Mouse (Mus musculus): ENCODE data around the gene Cwc27. TPM values are rescaled to one million over a fixed set of nuclear protein-coding genes. Genes with fewer than 3 reads are reported as not detected.

Gene Cwc27
- polyA plus RNA-seq, 1 experiment from 2014 or later, result 35.0 TPM

GRCm38 (mm10) chr13:104619503-104620288 lies 197.2 kb downstream of the Cwc27 start:
- no peaks in the 10 kb centered on the region for H3K27me3 ChIP-seq
- no peak overlapping the region for H3K9ac ChIP-seq
- no peak overlapping the region for H3K4me2 ChIP-seq
- H3K36me3 ChIP-seq (ENCODE audit: poor library complexity, severe bottlenecking), result no peaks in the 10 kb centered on the region
- 92% methylated on average over 7 of the region's 7 CpGs for WGBS
- H3K27ac ChIP-seq, result no peak overlapping the region
- H3K4me1 ChIP-seq, result peaks cover 10% of the 10 kb centered on the region
- no peaks in the 10 kb centered on the region for H3K9me3 ChIP-seq (replicated peaks)
- H3K4me3 ChIP-seq, result no peak overlapping the region
- ATAC-seq, result no peak

DNA sequence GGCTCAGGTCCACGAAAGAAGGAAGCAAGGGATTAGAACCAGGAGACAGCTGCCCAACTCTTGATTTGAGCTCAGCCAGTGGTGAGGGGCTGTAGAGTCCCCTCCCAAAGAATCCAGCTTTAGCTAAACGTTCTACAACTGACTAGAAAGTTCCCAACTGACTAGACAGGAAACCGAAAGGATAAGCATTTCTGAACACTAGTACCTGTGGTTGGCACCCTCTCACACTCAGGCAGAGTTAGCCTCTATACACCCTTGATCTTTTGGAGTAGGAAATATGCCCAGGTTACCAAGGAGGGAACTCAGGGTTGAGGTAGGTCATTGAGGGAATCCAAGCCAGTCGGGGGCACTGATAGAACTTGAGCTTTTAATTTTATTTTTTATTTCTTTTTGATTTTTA lies 199.7 kb downstream of the Cwc27 start:
- Histone ChIP-seq H3K4me2 (no peak overlapping the region), H3K4me3 (no peak overlapping the region), H3K27ac (no peak overlapping the region), H3K9ac (no peak overlapping the region), H3K27me3 (no peaks in the 10 kb centered on the region), H3K9me3 (replicated peaks) (no peaks in the 10 kb centered on the region), H3K4me1 (peaks cover 10% of the 10 kb centered on the region), H3K36me3 (ENCODE audit: poor library complexity, severe bottlenecking) (no peaks in the 10 kb centered on the region)
- no peak for ATAC-seq
- WGBS, result 86% methylated on average over 4 of the region's 4 CpGs

- Histone ChIP-seq H3K4me2 (no peak overlapping the region), H3K4me3 (no peak overlapping the region), H3K27me3 (no peaks in the 10 kb centered on the region), H3K9ac (no peak overlapping the region), H3K4me1 (peaks cover 10% of the 10 kb centered on the region), H3K9me3 (replicated peaks) (no peaks in the 10 kb centered on the region), H3K36me3 (ENCODE audit: poor library complexity, severe bottlenecking) (no peaks in the 10 kb centered on the region), H3K27ac (no peak overlapping the region)
- 62% methylated on average over 18 of the region's 18 CpGs for WGBS
- peak; percentile 79 for ATAC-seq
These were observed 200.7 kb downstream of the Cwc27 start for GRCm38 (mm10) chr13:104615999-104616810.

DNA sequence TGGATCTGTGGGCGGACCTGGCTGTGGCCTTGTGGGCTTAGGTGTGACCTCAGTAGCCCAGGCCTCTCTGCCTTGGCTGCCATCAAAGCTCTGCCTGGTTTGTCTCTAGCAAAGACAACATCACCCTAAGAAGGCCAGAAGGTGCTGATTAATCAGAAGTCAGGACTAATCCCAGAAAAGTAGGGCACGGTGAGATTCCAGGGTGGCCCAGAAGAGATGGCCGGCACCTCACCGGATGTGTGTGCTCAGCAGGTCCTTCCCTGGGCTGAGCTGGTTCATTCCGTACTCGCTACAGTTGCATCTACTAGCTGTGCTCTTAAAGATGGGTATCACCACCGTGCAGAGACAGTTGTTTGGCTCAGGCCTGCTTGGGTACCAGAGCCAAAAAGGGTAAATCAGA lies 201.8 kb downstream of the Cwc27 start:
- no peak overlapping the region for H3K4me3 ChIP-seq
- H3K27ac ChIP-seq, result no peak overlapping the region
- H3K36me3 ChIP-seq (ENCODE audit: poor library complexity, severe bottlenecking), result no peaks in the 10 kb centered on the region
- ATAC-seq, result no peak
- H3K4me2 ChIP-seq, result no peak overlapping the region
- WGBS, result 94% methylated on average over 7 of the region's 7 CpGs
- H3K9ac ChIP-seq, result no peak overlapping the region
- no peaks in the 10 kb centered on the region for H3K27me3 ChIP-seq
- no peaks in the 10 kb centered on the region for H3K9me3 ChIP-seq (replicated peaks)
- H3K4me1 ChIP-seq, result peaks cover 10% of the 10 kb centered on the region

DNA sequence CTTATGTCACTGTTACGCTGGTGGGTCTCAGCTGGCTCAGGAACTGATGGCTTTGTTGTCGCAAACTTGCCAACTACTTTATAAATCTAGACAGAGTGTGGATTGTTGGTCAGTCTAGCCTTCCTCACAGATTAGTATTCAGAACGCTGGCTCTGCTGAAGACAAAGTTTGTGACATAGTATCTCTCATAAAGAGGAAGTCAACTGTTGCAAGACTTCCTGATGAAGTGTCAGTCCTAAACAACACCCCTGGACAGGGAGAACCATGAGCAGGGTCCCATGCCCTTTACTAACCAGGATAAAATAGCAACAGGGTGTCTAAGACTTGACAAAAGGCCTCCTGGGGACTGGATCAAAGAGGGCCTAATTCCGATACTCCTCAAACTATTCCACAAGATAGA lies 205.6 kb downstream of the Cwc27 start:
- Histone ChIP-seq H3K27me3 (no peaks in the 10 kb centered on the region), H3K36me3 (ENCODE audit: poor library complexity, severe bottlenecking) (no peaks in the 10 kb centered on the region), H3K9ac (no peak overlapping the region), H3K4me3 (no peak overlapping the region), H3K4me1 (peaks cover 5% of the 10 kb centered on the region), H3K27ac (no peak overlapping the region), H3K9me3 (replicated peaks) (no peaks in the 10 kb centered on the region), H3K4me2 (no peak overlapping the region)
- ATAC-seq, result no peak
- 90% methylated on average over 4 of the region's 4 CpGs for WGBS

DNA sequence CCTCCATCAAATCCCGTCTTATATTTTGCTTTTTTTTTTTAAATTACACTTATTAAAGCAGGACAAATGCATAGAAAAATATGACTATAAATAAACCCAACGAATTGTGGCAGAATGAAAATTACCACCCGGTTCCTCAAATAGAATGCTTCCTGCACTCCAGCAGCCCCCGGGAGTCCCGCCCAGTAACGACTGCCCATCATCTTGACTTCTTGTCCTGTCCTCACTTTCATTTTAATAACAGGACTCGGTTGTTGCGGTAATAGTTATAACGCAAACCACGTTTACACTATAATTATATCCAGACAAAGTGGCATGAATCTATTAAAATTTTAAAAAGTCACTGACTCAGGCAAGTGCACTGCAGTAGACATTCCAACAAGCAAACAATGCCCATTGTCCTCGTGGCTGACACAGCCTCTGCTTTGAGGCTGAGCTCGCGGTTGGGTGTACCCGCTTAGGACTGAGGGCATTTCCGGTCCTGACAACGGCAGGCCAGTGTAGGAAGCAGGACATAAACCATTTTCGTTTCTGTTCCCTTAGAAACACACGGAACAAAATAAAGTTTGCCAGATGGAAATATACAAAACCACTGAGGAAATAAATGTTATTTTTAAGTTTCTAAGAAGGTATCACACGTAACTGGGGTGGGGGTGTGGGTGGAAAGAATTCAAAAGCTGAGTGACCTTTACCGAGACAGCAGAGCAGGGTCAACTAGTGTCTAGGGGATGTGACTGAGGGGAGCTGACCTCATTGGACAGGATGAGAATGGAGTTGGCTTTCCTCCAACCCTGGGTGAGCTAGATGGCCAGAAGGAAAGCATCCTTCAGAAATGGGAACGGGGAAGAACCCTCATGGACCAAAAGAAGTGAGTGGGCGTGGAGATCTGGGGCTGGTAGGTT lies 206.5 kb downstream of the Cwc27 start:
- Histone ChIP-seq H3K4me1 (no peaks in the 10 kb centered on the region), H3K27ac (no peak overlapping the region), H3K27me3 (no peaks in the 10 kb centered on the region), H3K4me2 (no peak overlapping the region), H3K4me3 (no peak overlapping the region), H3K9me3 (replicated peaks) (no peaks in the 10 kb centered on the region), H3K9ac (no peak overlapping the region), H3K36me3 (ENCODE audit: poor library complexity, severe bottlenecking) (no peaks in the 10 kb centered on the region)
- ATAC-seq, result no peak
- 89% methylated on average over 22 of the region's 22 CpGs for WGBS

GRCm38 (mm10) chr13:104608516-104608915 lies 208.4 kb downstream of the Cwc27 start:
- no peak overlapping the region for H3K4me2 ChIP-seq
- no peaks in the 10 kb centered on the region for H3K36me3 ChIP-seq (ENCODE audit: poor library complexity, severe bottlenecking)
- no peak overlapping the region for H3K4me3 ChIP-seq
- H3K9ac ChIP-seq, result no peak overlapping the region
- no peaks in the 10 kb centered on the region for H3K27me3 ChIP-seq
- WGBS, result 87% methylated on average over 18 of the region's 18 CpGs
- H3K4me1 ChIP-seq, result no peaks in the 10 kb centered on the region
- no peaks in the 10 kb centered on the region for H3K9me3 ChIP-seq (replicated peaks)
- no peak for ATAC-seq
- H3K27ac ChIP-seq, result no peak overlapping the region

DNA sequence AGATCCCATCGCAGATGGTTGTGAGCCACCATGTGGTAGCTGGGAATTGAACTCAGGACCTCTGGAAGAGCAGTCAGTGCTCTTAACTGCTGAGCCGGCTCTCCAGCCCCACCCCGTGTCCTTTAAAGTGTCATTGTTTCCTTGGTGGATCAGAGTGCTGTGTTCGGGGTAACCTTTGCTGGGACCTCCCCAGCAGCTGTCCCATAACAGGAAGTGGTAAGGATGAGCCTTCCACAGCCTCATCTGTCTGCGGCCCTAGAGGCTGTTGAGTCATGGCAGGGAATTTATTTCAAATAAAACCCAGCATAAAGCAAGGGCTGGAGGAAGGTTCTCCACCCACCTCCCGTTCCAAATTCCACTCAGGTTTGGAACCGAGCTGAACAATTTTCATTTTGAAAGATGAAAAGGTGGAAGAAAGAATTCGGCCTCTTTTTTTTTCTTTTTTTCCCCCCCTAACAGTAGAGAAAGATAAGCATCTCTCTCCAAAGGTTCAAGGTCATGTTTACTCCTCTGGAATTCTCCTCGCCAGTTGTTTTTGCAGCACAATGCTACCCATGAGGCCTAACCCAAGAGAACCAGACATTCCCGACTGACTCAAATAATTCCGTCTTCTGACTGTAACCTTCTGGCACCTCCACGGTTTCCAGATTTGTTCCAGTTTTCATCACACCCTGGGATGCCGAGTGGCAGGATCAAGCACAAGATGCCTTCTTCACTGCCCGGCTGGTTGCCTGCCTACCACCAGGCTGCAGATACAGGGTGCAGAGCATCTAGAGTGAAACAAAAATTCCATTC lies 210.0 kb downstream of the Cwc27 start:
- Histone ChIP-seq H3K27ac (no peak overlapping the region), H3K9me3 (replicated peaks) (no peaks in the 10 kb centered on the region), H3K36me3 (ENCODE audit: poor library complexity, severe bottlenecking) (no peaks in the 10 kb centered on the region), H3K4me2 (no peak overlapping the region), H3K4me3 (no peak overlapping the region), H3K9ac (no peak overlapping the region), H3K27me3 (no peaks in the 10 kb centered on the region), H3K4me1 (no peaks in the 10 kb centered on the region)
- 87% methylated on average over 14 of the region's 14 CpGs for WGBS
- no peak for ATAC-seq

DNA sequence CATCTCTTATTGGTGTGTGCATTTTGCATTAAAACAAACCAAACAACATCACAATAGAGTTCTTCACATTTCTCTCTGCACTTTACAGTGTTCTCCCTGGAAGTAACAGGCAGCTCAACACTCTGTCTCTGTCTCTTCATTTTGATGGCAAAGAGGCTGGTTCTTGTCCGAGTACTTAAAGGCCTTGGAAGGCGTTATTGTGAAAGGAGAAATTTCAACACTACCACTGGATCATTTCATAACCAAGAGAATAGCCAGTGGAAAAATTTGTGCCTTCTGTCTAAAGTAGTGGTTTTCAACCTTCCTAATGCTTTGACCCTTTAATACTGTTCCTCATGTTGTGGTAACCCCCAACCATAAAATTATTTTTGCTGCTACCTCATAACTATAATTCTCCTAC lies 211.8 kb downstream of the Cwc27 start:
- no peak for ATAC-seq
- 93% methylated on average over 2 of the region's 2 CpGs for WGBS
- no peak overlapping the region for H3K9ac ChIP-seq

GRCm38 (mm10) chr13:104602197-104602596 lies 214.7 kb downstream of the Cwc27 start:
- no peak; the same call in 1 of the 2 replicates for ATAC-seq

More for the DNA sequence above, 211.8 kb downstream of the Cwc27 start:
- H3K9me3 ChIP-seq (replicated peaks), result no peaks in the 10 kb centered on the region
- no peak overlapping the region for H3K27ac ChIP-seq
- H3K4me1 ChIP-seq, result no peaks in the 10 kb centered on the region
- no peaks in the 10 kb centered on the region for H3K36me3 ChIP-seq (ENCODE audit: poor library complexity, severe bottlenecking)
- no peaks in the 10 kb centered on the region for H3K27me3 ChIP-seq
- no peak overlapping the region for H3K4me2 ChIP-seq
- no peak overlapping the region for H3K4me3 ChIP-seq

GRCm38 (mm10) chr13:104601783-104602182 lies 215.2 kb downstream of the Cwc27 start:
- no peaks in the 10 kb centered on the region for H3K9me3 ChIP-seq (replicated peaks)
- no peak overlapping the region for H3K9ac ChIP-seq
- ATAC-seq, result peak; percentile 39; the same call in 1 of the 2 replicates
- 88% methylated on average over 3 of the region's 3 CpGs for WGBS
- no peak overlapping the region for H3K27ac ChIP-seq
- H3K4me2 ChIP-seq, result no peak overlapping the region
- no peaks in the 10 kb centered on the region for H3K36me3 ChIP-seq (ENCODE audit: poor library complexity, severe bottlenecking)
- H3K4me1 ChIP-seq, result no peaks in the 10 kb centered on the region
- H3K27me3 ChIP-seq, result no peaks in the 10 kb centered on the region
- H3K4me3 ChIP-seq, result no peak overlapping the region

More at GRCm38 (mm10) chr13:104602197-104602596, 214.7 kb downstream of the Cwc27 start:
- no peak overlapping the region for H3K27ac ChIP-seq
- H3K27me3 ChIP-seq, result no peaks in the 10 kb centered on the region
- no peaks in the 10 kb centered on the region for H3K9me3 ChIP-seq (replicated peaks)
- no peak overlapping the region for H3K9ac ChIP-seq
- H3K4me3 ChIP-seq, result no peak overlapping the region
- H3K36me3 ChIP-seq (ENCODE audit: poor library complexity, severe bottlenecking), result no peaks in the 10 kb centered on the region
- 86% methylated on average over 6 of the region's 6 CpGs for WGBS
- H3K4me2 ChIP-seq, result no peak overlapping the region
- no peaks in the 10 kb centered on the region for H3K4me1 ChIP-seq
